Mouse (Mus musculus) CD4-positive naive resting alpha-beta T cell, adult 57 days (primary cell): ENCODE results near the gene Sf3b2. TPM values are rescaled to one million over a fixed set of nuclear protein-coding genes. Genes with fewer than 3 reads are reported as not detected.

Source experiments
- total RNA-seq: library from RNA; stranded (reverse); gene quantifications from one replicate; pipeline ENCODE4 v1.2.4, GENCODE M21; 2023

Sf3b2 gene
- total RNA-seq: 247 TPM

DNA sequence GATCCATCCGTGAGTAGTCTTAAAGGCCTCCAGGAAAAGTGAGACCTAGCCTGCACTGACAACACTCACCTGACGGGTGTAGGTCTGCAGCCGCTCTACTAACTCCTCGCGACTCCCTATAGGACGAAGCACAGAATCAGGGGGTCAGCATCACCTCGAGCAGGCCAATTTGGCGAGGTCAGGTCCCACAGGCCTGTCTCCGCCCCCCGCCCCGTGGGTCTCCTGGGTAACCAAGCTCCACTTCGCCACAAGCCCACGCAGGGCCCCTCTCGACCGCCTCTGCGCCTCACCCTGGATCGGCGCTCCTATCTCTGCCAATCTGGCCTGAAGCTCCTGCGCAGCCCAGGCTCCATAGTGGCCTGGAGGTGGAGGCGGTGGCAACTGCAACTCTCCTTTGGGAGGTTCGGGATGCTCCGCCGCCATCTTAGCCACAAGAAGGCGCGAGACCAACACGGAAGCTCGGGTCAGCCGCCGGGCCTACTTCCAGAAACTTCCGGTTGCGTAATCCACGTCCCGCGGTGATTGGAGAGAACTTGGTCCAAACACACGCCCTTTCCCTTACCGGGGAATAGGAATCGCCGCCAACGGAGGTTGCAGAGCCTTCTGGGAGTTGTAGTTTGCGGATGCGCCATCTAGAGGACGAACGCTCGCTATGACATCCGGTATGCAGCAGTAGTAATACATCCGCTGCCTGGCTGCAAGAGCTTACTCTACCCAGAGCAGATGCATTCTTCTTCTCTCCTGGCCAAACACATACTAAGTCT, at the start of gene Sf3b2:
Gene Sf3b2, minus strand, starts transcription at position 484 of the 764 bp plus-strand sequence.

DNA sequence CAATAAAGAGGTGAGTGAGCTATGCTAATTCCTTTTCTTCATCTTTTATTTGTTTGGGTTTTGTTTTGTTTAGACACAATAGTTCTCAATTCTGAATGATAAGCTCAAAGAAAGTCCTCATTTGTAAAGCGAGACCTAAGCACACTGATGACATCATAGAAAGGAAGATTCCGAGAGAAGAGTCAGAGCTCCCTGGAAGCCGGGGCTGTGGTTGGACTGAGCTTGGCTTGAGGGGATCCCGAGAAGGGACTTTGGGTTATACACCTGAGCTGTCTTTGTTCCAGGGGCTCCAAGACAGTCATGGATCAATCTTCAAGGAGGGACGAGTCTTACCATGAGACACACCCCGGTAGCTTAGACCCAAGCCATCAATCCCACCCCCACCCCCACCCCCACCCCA, 40.2 kb upstream of the Sf3b2 start, which contains the start of gene Catsper1:
Gene Catsper1, plus strand, starts transcription at position 301 of the 400 bp plus-strand sequence.

DNA sequence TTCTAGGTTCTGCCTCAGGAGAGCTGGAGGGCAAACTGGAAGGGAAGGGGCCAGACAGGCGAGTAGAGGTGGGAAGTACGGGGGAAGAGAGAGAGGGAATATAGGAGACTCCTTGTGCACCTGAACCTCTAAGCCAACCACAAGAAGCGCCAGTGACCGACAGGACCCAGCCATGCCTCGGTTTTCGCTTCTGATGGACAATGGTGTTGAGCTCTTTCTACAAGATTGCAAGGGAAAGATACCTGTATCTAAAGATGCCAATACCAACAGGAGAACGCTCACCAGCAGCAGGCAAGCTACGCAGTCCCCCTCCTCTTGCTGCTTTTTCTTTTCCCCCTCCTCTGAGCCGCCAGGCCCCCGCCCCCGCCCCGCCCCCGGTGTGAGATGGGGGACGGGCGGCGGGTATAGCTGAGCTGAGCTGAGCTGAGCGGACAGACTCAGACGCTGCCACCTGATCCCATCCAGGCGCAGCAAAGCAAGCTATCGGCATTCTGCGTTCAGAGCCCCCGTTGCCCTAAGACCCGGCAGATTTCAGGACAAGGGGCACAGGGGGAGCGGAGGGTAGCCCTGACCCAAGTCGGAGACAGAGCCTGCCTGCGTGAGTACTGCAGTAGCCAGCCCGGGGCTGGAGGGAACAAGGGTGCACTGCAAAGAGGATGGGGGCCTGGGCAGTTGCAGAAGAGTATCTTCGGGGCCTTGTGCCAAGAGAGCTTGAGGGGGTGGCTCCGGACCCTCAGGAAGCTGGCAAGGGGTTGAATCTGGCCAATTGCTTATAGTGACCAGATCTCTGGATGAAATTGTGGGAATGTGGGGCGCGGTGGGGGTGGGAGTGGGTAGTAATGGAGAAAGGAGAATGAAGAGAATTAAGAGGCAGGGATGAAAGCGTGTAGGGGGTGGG, 2.9 kb upstream of the Sf3b2 start, which contains the start of gene Gal3st3:
Gene Gal3st3, plus strand, starts transcription at position 429 of the 898 bp plus-strand sequence.

DNA sequence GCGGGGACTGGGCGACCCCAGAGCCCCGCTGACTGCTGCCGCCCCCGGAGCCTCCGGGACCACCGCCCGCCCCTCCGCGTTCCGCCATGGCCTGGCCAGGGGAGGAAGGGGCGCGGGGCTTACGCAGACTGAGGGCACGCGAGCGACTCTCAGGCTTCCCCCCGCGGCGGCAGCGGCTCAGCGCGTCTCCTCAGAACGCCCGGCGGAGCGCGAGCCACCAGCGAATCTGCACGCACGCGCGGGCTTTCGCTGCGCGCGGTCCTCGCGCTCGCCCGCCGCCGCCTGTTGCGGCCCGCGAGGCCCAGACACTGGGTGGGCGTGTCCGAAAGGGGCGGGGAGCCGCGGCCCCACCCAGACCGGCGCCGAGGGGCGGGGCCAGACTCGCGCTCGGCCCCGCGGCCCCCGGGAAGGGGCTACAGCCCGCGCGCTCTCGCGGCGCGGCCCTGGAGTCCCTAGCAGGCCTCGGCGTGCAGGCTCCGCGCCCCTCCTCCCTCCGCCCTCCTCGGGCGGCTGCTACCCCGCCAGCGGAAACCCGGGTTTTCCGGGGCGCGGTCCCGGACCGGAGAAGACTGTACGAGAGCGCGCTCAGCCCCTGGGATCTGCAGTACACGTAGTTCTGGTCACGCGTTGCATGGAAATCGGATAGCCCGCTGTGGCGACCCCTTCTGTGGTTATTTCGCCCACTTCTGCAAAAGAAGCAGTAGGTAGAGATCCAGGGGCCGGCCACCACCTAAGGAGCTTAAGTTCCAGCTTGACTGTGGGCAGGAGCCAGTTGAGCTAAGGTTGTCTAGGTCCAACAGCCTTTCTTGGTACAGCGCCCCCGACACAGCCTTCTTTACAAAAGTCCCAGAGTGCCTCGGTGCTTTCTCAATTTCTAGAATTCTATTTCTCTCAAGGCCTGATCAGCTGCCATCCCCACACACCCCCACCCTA, 22.2 kb downstream of the Sf3b2 start, which contains the start of gene Pacs1:
Gene Pacs1, minus strand, starts transcription at position 319 of the 933 bp plus-strand sequence.

Other genes starting within 250 kb of the Sf3b2 start
- 6.4 TPM for gene Rin1, start 245.0 kb downstream of the Sf3b2 start, total RNA-seq
- 0.50 TPM for gene Cd248, start 227.4 kb downstream of the Sf3b2 start, total RNA-seq
- gene Tmem151a, start 209.9 kb downstream of the Sf3b2 start, total RNA-seq: 0.74 TPM
- gene Yif1a, start 206.9 kb downstream of the Sf3b2 start, total RNA-seq: 31.1 TPM
- gene Cnih2, start 196.9 kb downstream of the Sf3b2 start, total RNA-seq: 2.3 TPM
- 103 TPM for gene Rab1b, start 188.4 kb downstream of the Sf3b2 start, total RNA-seq
- 26.6 TPM for gene Klc2, start 176.9 kb downstream of the Sf3b2 start, total RNA-seq
- 132 TPM for gene Pacs1, start 22.3 kb downstream of the Sf3b2 start, total RNA-seq
- not detected for gene Gal3st3, start 2.9 kb upstream of the Sf3b2 start, total RNA-seq
- gene Catsper1, start 40.3 kb upstream of the Sf3b2 start, total RNA-seq: not detected
- gene Cst6, start 54.1 kb upstream of the Sf3b2 start, total RNA-seq: not detected
- gene Eif1ad, start 71.3 kb upstream of the Sf3b2 start, total RNA-seq: 41.9 TPM
- gene Banf1, start 71.7 kb upstream of the Sf3b2 start, total RNA-seq: 106 TPM
- gene Sart1, start 93.2 kb upstream of the Sf3b2 start, total RNA-seq: 200 TPM
- gene Tsga10ip, start 107.1 kb upstream of the Sf3b2 start, total RNA-seq: 1.4 TPM
- gene Drap1, start 129.5 kb upstream of the Sf3b2 start, total RNA-seq: 174 TPM
- gene AI837181, start 129.7 kb upstream of the Sf3b2 start, total RNA-seq: 61.4 TPM
- gene Fosl1, start 152.1 kb upstream of the Sf3b2 start, total RNA-seq: 0.71 TPM
- gene Ccdc85b, start 162.4 kb upstream of the Sf3b2 start, total RNA-seq: 7.5 TPM
- 76.3 TPM for gene Fibp, start 165.2 kb upstream of the Sf3b2 start, total RNA-seq
- 54.6 TPM for gene Ctsw, start 173.1 kb upstream of the Sf3b2 start, total RNA-seq
- gene Efemp2, start 178.5 kb upstream of the Sf3b2 start, total RNA-seq: 1.6 TPM
- gene Mus81, start 192.9 kb upstream of the Sf3b2 start, total RNA-seq: 47.9 TPM
- gene Cfl1, start 195.0 kb upstream of the Sf3b2 start, total RNA-seq: 1,409 TPM
- gene 1700020D05Rik, start 208.3 kb upstream of the Sf3b2 start, total RNA-seq: 1.4 TPM
- 6.6 TPM for gene Snx32, start 215.1 kb upstream of the Sf3b2 start, total RNA-seq